Mouse (Mus musculus) megakaryocyte, embryonic 14.5 days (primary cell): Measurements from ENCODE around the gene Zfp148. TPM values are rescaled to one million over a fixed set of nuclear protein-coding genes. Genes with fewer than 3 reads are reported as not detected.
"Not testable (repeated sequence)": the region's sequence is repeated elsewhere in the genome, so short reads cannot be mapped to it uniquely, and the experiment has no call there.

ENCODE experiments used
- H3K27me3 ChIP-seq: replicated peaks from 2 replicates; pipeline ENCODE3; 2012; ENCODE audit warnings: inconsistent platforms
- H3K36me3 ChIP-seq: replicated peaks from 2 replicates; pipeline ENCODE3; 2012; ENCODE audit warnings: low read length, inconsistent platforms, mixed read lengths
- H3K4me1 ChIP-seq: 2 replicates; pipeline ENCODE4 v1.6.1; 2012; ENCODE audit warnings: inconsistent platforms
- H3K4me3 ChIP-seq: replicated peaks from 2 replicates; pipeline ENCODE3; 2012; ENCODE audit warnings: moderate library complexity, mild to moderate bottlenecking, inconsistent platforms
- H3K9me3 ChIP-seq: 2 replicates; pipeline ENCODE4 v1.6.1; 2012; ENCODE audit warnings: inconsistent platforms
- FLI1 ChIP-seq: IDR thresholded peaks from 2 replicates; pipeline ENCODE4 v1.6.1; 2012; ENCODE audit warnings: low read length, inconsistent platforms, mixed read lengths
- GATA1 ChIP-seq: IDR thresholded peaks from 3 replicates; pipeline ENCODE4 v1.6.1; 2012; ENCODE audit warnings: mixed read lengths, low read length, inconsistent platforms, borderline replicate concordance
- polyA plus RNA-seq: library from polyadenylated mRNA; stranded (reverse); fragments of >175 nt; gene quantifications from 2 replicates; pipeline ENCODE4 v1.2.3, GENCODE M21; 2012; ENCODE audit warnings: low replicate concordance; ENCODE audit not compliant: insufficient read depth

The Zfp148 gene
- polyA plus RNA-seq, 1 experiment = 0.32 TPM

GRCm38 (mm10) chr16:33482309-33482708 is 101.7 kb downstream of the Zfp148 start:
- Histone ChIP-seq H3K9me3 (no peaks in the 10 kb centered on the region), H3K27me3 (no peaks in the 10 kb centered on the region), H3K36me3 (peaks cover 84% of the 10 kb centered on the region), H3K4me3 (no peak overlapping the region), H3K4me1 (peaks cover 4% of the 10 kb centered on the region; the same call in 1 of the 2 replicates)
- TF ChIP-seq GATA1 (no peak), FLI1 (no peak)

GRCm38 (mm10) chr16:33487709-33488108 is 107.1 kb downstream of the Zfp148 start:
- H3K4me3 ChIP-seq = no peak overlapping the region
- H3K9me3 ChIP-seq = no peaks in the 10 kb centered on the region
- no peak for TF ChIP-seq FLI1
- TF ChIP-seq GATA1 = no peak
- H3K36me3 ChIP-seq = peaks cover 86% of the 10 kb centered on the region
- no peaks in the 10 kb centered on the region for H3K27me3 ChIP-seq
- peaks cover 10% of the 10 kb centered on the region; the same call in 1 of the 2 replicates for H3K4me1 ChIP-seq

- Histone ChIP-seq H3K4me3 (no peak overlapping the region), H3K27me3 (no peaks in the 10 kb centered on the region), H3K4me1 (no peaks in the 10 kb centered on the region), H3K36me3 (peaks cover 62% of the 10 kb centered on the region), H3K9me3 (no peaks in the 10 kb centered on the region)
- no peak for TF ChIP-seq FLI1
- TF ChIP-seq GATA1 = no peak
These were observed 113.7 kb downstream of the Zfp148 start for GRCm38 (mm10) chr16:33494374-33494773.

DNA sequence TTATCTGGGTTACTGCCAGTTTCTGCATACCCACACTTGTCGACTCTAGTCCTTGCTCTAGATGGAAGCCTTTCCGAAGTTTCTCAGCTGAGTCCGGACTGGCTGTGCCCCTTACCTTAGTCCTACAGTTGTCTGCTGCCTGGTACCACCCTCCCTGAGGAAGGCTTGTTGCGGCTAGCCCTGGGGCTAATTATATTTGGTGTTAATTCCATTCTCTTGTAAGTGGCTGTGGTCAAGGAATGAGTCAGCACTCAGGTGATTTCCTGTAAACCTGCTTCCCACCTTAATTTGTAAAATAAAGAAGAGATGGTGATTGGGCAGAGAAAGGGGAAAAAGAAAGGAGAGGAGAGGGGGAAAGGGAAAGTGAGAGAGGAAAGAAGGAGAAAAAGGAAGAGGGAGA is 127.4 kb downstream of the Zfp148 start:
- Histone ChIP-seq H3K27me3 (no peaks in the 10 kb centered on the region), H3K4me1 (no peaks in the 10 kb centered on the region), H3K4me3 (no peak overlapping the region), H3K36me3 (peaks cover 20% of the 10 kb centered on the region), H3K9me3 (0 out of 2 replicates have a peak, but pooled peaks cover 7% of the 10 kb centered on the region)
- TF ChIP-seq FLI1 (no peak), GATA1 (no peak)

GRCm38 (mm10) chr16:33509231-33509630 is 128.6 kb downstream of the Zfp148 start:
- not testable (repeated sequence) for H3K4me3 ChIP-seq, H3K9me3 ChIP-seq, H3K36me3 ChIP-seq, H3K27me3 ChIP-seq, H3K4me1 ChIP-seq

- not testable (repeated sequence) for H3K4me3 ChIP-seq, H3K27me3 ChIP-seq, H3K9me3 ChIP-seq, H3K36me3 ChIP-seq, H3K4me1 ChIP-seq
These were observed 130.2 kb downstream of the Zfp148 start for GRCm38 (mm10) chr16:33510856-33511255.

DNA sequence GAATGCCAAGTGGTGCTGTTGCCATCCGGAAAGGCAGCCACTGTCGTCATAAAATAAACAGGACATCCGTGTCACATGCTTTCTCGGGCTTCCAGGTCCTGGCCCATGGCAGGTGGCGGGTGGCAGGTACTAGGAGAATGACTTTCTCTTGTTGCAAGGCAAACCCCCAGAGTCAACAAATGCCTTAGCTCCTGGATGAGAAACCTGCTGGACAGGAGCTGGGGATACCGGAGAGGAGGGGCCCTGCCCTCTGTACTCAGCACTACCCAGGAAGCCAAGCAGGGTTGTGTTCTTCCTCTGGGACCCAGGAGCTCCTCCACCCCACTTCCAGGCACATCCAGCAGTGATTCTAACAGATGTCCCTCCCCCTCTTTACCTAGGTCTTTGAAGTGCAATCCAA is 131.9 kb downstream of the Zfp148 start:
- TF ChIP-seq FLI1 (no peak), GATA1 (no peak)

GRCm38 (mm10) chr16:33516807-33517565 is 136.3 kb downstream of the Zfp148 start, which contains the start of gene Slc12a8:
Gene Slc12a8 (plus strand): TSS chr16:33517328.
- no peaks in the 10 kb centered on the region for H3K36me3 ChIP-seq
- H3K9me3 ChIP-seq = no peaks in the 10 kb centered on the region
- H3K4me1 ChIP-seq = peaks cover 8% of the 10 kb centered on the region
- H3K4me3 ChIP-seq = no peak within 1 kb of the TSS
- TF ChIP-seq GATA1 (no peak), FLI1 (no peak)
- peaks cover 26% of the 10 kb centered on the region for H3K27me3 ChIP-seq

More for the DNA sequence above, 131.9 kb downstream of the Zfp148 start:
- H3K36me3 ChIP-seq = no peaks in the 10 kb centered on the region
- peaks cover 6% of the 10 kb centered on the region for H3K4me1 ChIP-seq
- 0 out of 2 replicates have a peak, but pooled peaks cover 7% of the 10 kb centered on the region for H3K9me3 ChIP-seq
- peaks cover 14% of the 10 kb centered on the region for H3K27me3 ChIP-seq
- no peak overlapping the region for H3K4me3 ChIP-seq

DNA sequence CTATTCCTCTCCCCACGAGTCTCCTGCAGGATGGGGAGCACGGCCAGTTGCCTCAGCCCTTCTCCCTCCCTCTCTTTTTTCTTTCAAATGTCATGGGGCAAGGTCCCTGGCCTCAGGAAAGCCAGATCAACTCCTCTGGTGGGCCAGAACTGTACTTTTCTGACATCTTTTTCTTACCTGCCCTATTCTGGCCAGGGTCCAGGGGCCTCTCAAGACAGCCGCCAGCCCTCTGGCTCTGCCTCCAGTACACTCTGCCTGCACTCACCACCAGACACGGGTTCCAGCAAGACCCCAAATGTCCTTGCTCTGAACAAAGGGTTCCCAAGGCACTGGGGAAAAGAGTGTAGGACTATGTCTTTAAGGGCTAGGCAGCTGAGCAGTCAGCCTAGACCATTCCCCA is 137.0 kb downstream of the Zfp148 start:
- Histone ChIP-seq H3K36me3 (no peaks in the 10 kb centered on the region), H3K4me1 (peaks cover 8% of the 10 kb centered on the region), H3K9me3 (no peaks in the 10 kb centered on the region), H3K4me3 (no peak overlapping the region), H3K27me3 (peaks cover 29% of the 10 kb centered on the region)
- TF ChIP-seq GATA1 (no peak), FLI1 (no peak)

DNA sequence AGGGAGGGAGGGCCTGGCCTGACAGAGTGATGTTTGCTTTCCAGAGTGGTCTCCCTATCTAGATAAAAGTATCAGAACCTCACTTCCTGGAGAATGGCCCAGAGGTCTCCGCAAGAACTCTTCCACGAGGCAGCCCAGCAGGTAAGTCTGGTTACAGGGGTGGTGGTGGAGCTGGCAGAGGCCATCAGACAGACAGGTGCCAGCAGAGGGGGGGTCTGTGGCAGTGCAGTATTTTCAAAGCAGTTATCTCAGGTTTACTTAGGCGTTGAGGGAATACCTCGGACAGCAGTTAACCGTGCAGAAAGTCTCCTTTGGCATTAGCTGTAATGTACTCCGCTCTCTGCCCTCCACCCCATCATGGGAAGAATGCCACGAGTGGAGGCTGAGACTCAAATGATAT is 137.6 kb downstream of the Zfp148 start:
- TF ChIP-seq FLI1 (no peak), GATA1 (no peak)
- H3K4me3 ChIP-seq = no peak overlapping the region
- H3K9me3 ChIP-seq = no peaks in the 10 kb centered on the region
- peaks cover 8% of the 10 kb centered on the region for H3K4me1 ChIP-seq
- no peaks in the 10 kb centered on the region for H3K36me3 ChIP-seq
- H3K27me3 ChIP-seq = peaks cover 29% of the 10 kb centered on the region
